Mouse (Mus musculus) hindbrain, embryonic 16.5 days (tissue): ENCODE measurements around the gene Gm7347. TPM values are rescaled to one million over a fixed set of nuclear protein-coding genes. Genes with fewer than 3 reads are reported as not detected.
"Not testable (repeated sequence)": the region's sequence is repeated elsewhere in the genome, so short reads cannot be mapped to it uniquely, and the experiment has no call there.

Experiments
- ATAC-seq: fragments of 200-750 bp; cut with Nextera tagmentation; 2 replicates; pipeline ENCODE4 v1.8.0; 2017; ENCODE audit warnings: moderate TSS enrichment, moderate library complexity
- H3K27ac ChIP-seq: fragments of 300-500 bp; sonication (generic); 2 replicates; pipeline ENCODE4 v1.5.1; 2014; ENCODE audit warnings: low read depth, mild to moderate bottlenecking, control low read depth, low read length, moderate library complexity
- H3K27me3 ChIP-seq: fragments of 300-500 bp; sonication (generic); replicated peaks from 2 replicates; pipeline ENCODE4 v1.6.1; 2014; ENCODE audit warnings: low read length; ENCODE audit not compliant: control insufficient read depth, insufficient read depth
- H3K36me3 ChIP-seq: fragments of 300-500 bp; sonication (generic); 2 replicates; pipeline ENCODE4 v1.6.1; 2014; ENCODE audit warnings: mild to moderate bottlenecking, low read length, moderate library complexity, mixed read lengths; ENCODE audit not compliant: control insufficient read depth, insufficient read depth
- H3K4me1 ChIP-seq: fragments of 300-500 bp; sonication (generic); 2 replicates; pipeline ENCODE4 v1.6.1; 2014; ENCODE audit warnings: low read depth, low read length; ENCODE audit not compliant: control insufficient read depth, insufficient read depth
- H3K4me2 ChIP-seq: fragments of 300-500 bp; sonication (generic); 2 replicates; pipeline ENCODE4 v1.6.1; 2014; ENCODE audit warnings: mild to moderate bottlenecking, low read length, control low read depth, moderate library complexity
- H3K4me3 ChIP-seq: fragments of 300-500 bp; sonication (generic); 2 replicates; pipeline ENCODE4 v1.5.1; 2014; ENCODE audit warnings: mild to moderate bottlenecking, low read length, control low read depth, moderate library complexity
- H3K9ac ChIP-seq: fragments of 300-500 bp; sonication (generic); 2 replicates; pipeline ENCODE4 v1.6.1; 2014; ENCODE audit warnings: low read depth, mild to moderate bottlenecking, control low read depth, low read length, moderate library complexity
- H3K9me3 ChIP-seq: fragments of 300-500 bp; sonication (generic); 2 replicates; pipeline ENCODE4 v1.6.1; 2014; ENCODE audit warnings: mild to moderate bottlenecking, low read length, moderate library complexity; ENCODE audit not compliant: control insufficient read depth
- WGBS: fragments of 180-500 bp; shearing (Covaris S2); extraction: QIAGEN DNeasy Blood & Tissue Kit; methylation state at CpG from one replicate; pipeline ENCODE4 v1.1.7; 2014; 5-methylcytosine and 5-hydroxymethylcytosine counted together
- polyA plus RNA-seq: library from polyadenylated mRNA; unstranded; fragments of >200 nt; fragmentation: Nextera tagmentation; extraction: Ambion mirVana; gene quantifications from 2 replicates; pipeline ENCODE4 v1.2.1, GENCODE M21; 2015

The Gm7347 gene
- polyA plus RNA-seq, 1 experiment from 2014 or later, result 0.23 TPM

DNA sequence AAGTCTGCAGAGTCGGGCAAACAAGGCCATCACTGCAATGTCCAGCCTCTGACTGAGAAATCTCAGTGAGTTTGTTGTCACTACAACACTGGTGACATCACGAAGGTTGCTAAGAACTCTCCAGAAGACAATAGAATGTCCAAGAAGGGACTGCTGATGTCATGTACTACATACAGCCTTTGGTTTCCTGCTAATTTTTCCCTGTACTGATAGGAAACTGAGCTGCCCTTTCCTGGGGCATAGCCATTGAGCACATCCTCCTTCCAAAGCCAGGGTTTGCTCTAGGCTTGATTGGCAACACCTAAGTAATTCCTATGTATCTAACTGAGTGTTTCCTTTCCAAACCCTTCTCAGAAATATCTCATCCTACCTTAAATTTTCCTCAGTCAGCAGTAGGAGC is 53.7 kb downstream of the Gm7347 start, which contains the start of gene Gm1979:
Gm1979 (minus strand) TSS at position 101 of the 400 bp plus-strand sequence.
- not testable (repeated sequence) for ATAC-seq, H3K9me3 ChIP-seq, H3K4me1 ChIP-seq, H3K36me3 ChIP-seq, H3K27me3 ChIP-seq, H3K4me2 ChIP-seq, H3K27ac ChIP-seq, H3K4me3 ChIP-seq, H3K9ac ChIP-seq
- WGBS, result 83% methylated on average over 1 of the region's 2 CpGs

Other genes with a start within 250 kb of the Gm7347 start
- 0.11 TPM in 1 of 2 replicates, not detected in the other for gene Gm21663, start 116.2 kb downstream of the Gm7347 start, polyA plus RNA-seq
- gene Gm21671, start 104.2 kb downstream of the Gm7347 start, polyA plus RNA-seq, result 0.11 and 0.25 TPM in 2 replicates
- 0.19 and 0.21 TPM in 2 replicates for gene Gm21680, start 85.9 kb downstream of the Gm7347 start, polyA plus RNA-seq
- 0.20 TPM in 1 of 2 replicates, not detected in the other for gene Gm21698, start 69.9 kb downstream of the Gm7347 start, polyA plus RNA-seq
- 0.18 and 0.41 TPM in 2 replicates for gene Gm1979, start 53.8 kb downstream of the Gm7347 start, polyA plus RNA-seq
- 0.12 and 0.16 TPM in 2 replicates for gene Gm5862, start 35.7 kb downstream of the Gm7347 start, polyA plus RNA-seq
- 0.25 and 0.39 TPM in 2 replicates for gene Speer4a, start 19.0 kb downstream of the Gm7347 start, polyA plus RNA-seq
- not detected in 2 replicates for gene Gm10471, start 30.7 kb upstream of the Gm7347 start, polyA plus RNA-seq
- gene 5031410I06Rik, start 46.8 kb upstream of the Gm7347 start, polyA plus RNA-seq, result 0.07 and 0.31 TPM in 2 replicates
- gene Gm10220, start 62.8 kb upstream of the Gm7347 start, polyA plus RNA-seq, result 0.12 and 0.15 TPM in 2 replicates
- gene Gm7361, start 199.1 kb upstream of the Gm7347 start, polyA plus RNA-seq, result 0.16 and 0.71 TPM in 2 replicates